Mouse (Mus musculus) forebrain, embryonic 11.5 days (tissue): ENCODE measurements around the gene Iyd. TPM values are rescaled to one million over a fixed set of nuclear protein-coding genes. Genes with fewer than 3 reads are reported as not detected.

ENCODE experiments used
- ATAC-seq: fragments of 200-750 bp; cut with Nextera tagmentation; replicated peaks from 2 replicates; pipeline ENCODE4 v1.8.0; 2017; ENCODE audit warnings: moderate TSS enrichment; ENCODE audit not compliant: low FRiP score
- DNase-seq: peaks from one replicate; pipeline ENCODE4 v3.0.0-alpha.2; 2017; ENCODE audit warnings: low spot score
- H3K27ac ChIP-seq: fragments of 300-500 bp; sonication (generic); 2 replicates; pipeline ENCODE4 v1.5.1; 2014; ENCODE audit warnings: low read depth, low read length
- H3K27me3 ChIP-seq: fragments of 300-500 bp; sonication (generic); 2 replicates; pipeline ENCODE4 v1.6.1; 2014; ENCODE audit warnings: mild to moderate bottlenecking, low read length, mixed read lengths; ENCODE audit not compliant: control insufficient read depth, insufficient read depth
- H3K36me3 ChIP-seq: fragments of 300-500 bp; sonication (generic); 2 replicates; pipeline ENCODE4 v1.6.1; 2014; ENCODE audit warnings: mild to moderate bottlenecking, low read length, moderate library complexity, mixed read lengths; ENCODE audit not compliant: control insufficient read depth, insufficient read depth
- H3K4me1 ChIP-seq: fragments of 300-500 bp; sonication (generic); replicated peaks from 2 replicates; pipeline ENCODE4 v1.6.1; 2014; ENCODE audit warnings: low read length, mixed read lengths; ENCODE audit not compliant: control insufficient read depth, insufficient read depth
- H3K4me2 ChIP-seq: fragments of 300-500 bp; sonication (generic); 2 replicates; pipeline ENCODE4 v1.6.1; 2014; ENCODE audit warnings: low read depth, mild to moderate bottlenecking, low read length, moderate library complexity, mixed read lengths; ENCODE audit not compliant: severe bottlenecking
- H3K4me3 ChIP-seq: fragments of 300-500 bp; sonication (generic); 2 replicates; pipeline ENCODE4 v1.5.1; 2014; ENCODE audit warnings: low read depth, low read length
- H3K9ac ChIP-seq: fragments of 300-500 bp; sonication (generic); 2 replicates; pipeline ENCODE4 v1.6.1; 2014; ENCODE audit warnings: low read length
- H3K9me3 ChIP-seq: fragments of 300-500 bp; sonication (generic); 2 replicates; pipeline ENCODE4 v1.6.1; 2016; ENCODE audit warnings: low read length, mixed read lengths; ENCODE audit not compliant: control insufficient read depth
- WGBS: fragments of 180-500 bp; shearing (Covaris S2); extraction: QIAGEN DNeasy Blood & Tissue Kit; methylation state at CpG from one replicate; pipeline ENCODE4 v1.1.7; 2014; 5-methylcytosine and 5-hydroxymethylcytosine counted together
- polyA plus RNA-seq: library from polyadenylated mRNA; unstranded; fragments of >200 nt; fragmentation: Nextera tagmentation; extraction: Ambion mirVana; gene quantifications from 2 replicates; pipeline ENCODE4 v1.2.1, GENCODE M21; 2014

The Iyd gene
- polyA plus RNA-seq, 1 experiment from 2014 or later, result not detected

GRCm38 (mm10) chr10:3597760-3598159 lies 57.7 kb downstream of the Iyd start:
- 92% methylated on average over 3 of the region's 3 CpGs for WGBS
- DNase-seq (no peak), ATAC-seq (no peak)

More at GRCm38 (mm10) chr10:3597760-3598159, 57.7 kb downstream of the Iyd start:
- Histone ChIP-seq H3K9ac (no peak overlapping the region), H3K36me3 (no peaks in the 10 kb centered on the region), H3K27ac (no peak overlapping the region), H3K4me1 (no peaks in the 10 kb centered on the region), H3K27me3 (no peaks in the 10 kb centered on the region), H3K9me3 (peaks cover 3% of the 10 kb centered on the region; the same call in 1 of the 2 replicates), H3K4me2 (no peak overlapping the region), H3K4me3 (no peak overlapping the region)

Other genes starting within 250 kb of the Iyd start
- 2.0 and 2.4 TPM in 2 replicates for gene Ppp1r14c, start 174.2 kb upstream of the Iyd start, polyA plus RNA-seq
- 15.7 and 16.8 TPM in 2 replicates for gene Plekhg1, start 200.1 kb downstream of the Iyd start, polyA plus RNA-seq